Mouse (Mus musculus): ENCODE data around the gene Carhsp1. TPM values are rescaled to one million over a fixed set of nuclear protein-coding genes. Genes with fewer than 3 reads are reported as not detected.

Gene Carhsp1
- polyA plus RNA-seq, 1 experiment from 2014 or later, result 133 TPM

DNA sequence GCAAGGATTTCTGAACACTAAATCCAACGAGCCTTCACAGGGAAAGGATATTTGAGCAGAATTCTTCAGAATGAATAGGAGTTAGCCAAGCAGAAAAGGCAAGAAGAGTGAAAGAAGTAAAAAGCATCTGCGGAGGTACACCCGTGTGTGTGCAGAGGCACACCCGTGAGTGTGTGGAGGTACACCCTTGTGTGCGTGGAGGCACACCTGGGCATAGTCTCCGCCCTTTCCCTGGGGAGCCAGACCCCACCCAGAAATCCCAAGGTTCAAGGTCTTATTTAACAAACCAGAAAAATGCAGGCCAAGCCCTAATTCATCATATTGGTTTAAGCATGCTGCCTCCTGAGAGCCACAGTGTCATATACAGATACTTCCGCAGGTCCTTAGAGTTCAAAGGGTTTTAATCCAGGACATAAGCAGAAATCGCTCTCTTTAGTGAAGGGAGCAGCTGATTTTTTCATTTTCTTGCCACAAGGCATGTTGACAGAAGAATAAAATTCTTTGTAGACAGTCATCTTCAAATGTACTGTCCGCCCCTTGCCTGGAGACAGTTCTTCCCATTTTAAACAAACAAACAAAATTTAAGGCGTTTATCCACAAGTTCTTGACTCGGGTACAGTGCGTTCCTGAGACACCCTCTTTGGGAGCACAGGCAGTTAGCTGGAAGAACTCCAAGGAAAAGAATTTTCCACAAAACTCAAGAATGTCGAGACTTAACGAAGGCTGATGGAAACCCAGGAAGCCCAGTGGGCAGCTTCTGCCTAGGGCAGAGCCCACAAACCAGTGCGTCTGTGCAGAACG, 51.4 kb downstream of the Carhsp1 start:
- no peaks in the 10 kb centered on the region for H3K27me3 ChIP-seq (ENCODE audit: insufficient read depth, poor library complexity, severe bottlenecking)
- no peaks in the 10 kb centered on the region for H3K9me3 ChIP-seq
- H3K27ac ChIP-seq, result no peak overlapping the region
- H3K36me3 ChIP-seq, result peaks cover 3% of the 10 kb centered on the region; the same call in 1 of the 2 replicates
- WGBS, result 84% methylated on average over 16 of the region's 16 CpGs
- H3K4me3 ChIP-seq, result no peak overlapping the region
- DNase-seq (ENCODE audit: low spot score), result no peak
- H3K4me1 ChIP-seq, result no peaks in the 10 kb centered on the region

- DNase-seq (ENCODE audit: low spot score), result no peak
- Histone ChIP-seq H3K36me3 (peaks cover 3% of the 10 kb centered on the region; the same call in 1 of the 2 replicates), H3K27me3 (ENCODE audit: insufficient read depth, poor library complexity, severe bottlenecking) (no peaks in the 10 kb centered on the region), H3K4me1 (no peaks in the 10 kb centered on the region), H3K27ac (no peak overlapping the region), H3K9me3 (no peaks in the 10 kb centered on the region), H3K4me3 (no peak overlapping the region)
- WGBS, result 67% methylated on average over 10 of the region's 10 CpGs
These were observed 52.2 kb downstream of the Carhsp1 start for GRCm38 (mm10) chr16:8619659-8620314.

DNA sequence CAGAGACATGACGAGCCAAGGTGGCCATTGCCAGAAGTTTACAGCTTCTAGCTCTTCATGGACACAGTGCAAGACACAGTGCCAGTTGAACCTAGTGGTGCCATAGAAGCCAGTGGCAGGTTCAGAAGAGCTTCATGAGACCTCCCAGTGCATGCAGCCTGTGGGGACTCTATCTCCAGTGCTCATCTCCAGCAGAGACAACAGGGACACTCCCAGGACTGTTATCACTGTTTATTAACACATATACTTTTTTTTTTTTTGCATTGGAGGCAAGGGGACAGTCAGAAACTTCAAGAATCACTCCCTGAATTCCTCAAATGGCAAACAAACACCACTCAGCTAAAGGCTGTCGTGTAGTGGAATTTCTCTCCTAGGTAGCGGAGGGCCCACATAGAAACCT, 58.5 kb downstream of the Carhsp1 start:
- H3K4me3 ChIP-seq, result no peak overlapping the region
- H3K27me3 ChIP-seq (ENCODE audit: insufficient read depth, poor library complexity, severe bottlenecking), result no peaks in the 10 kb centered on the region
- H3K9me3 ChIP-seq, result no peaks in the 10 kb centered on the region
- no peak overlapping the region for H3K27ac ChIP-seq
- peaks cover 14% of the 10 kb centered on the region; the same call in 1 of the 2 replicates for H3K36me3 ChIP-seq
- no peaks in the 10 kb centered on the region for H3K4me1 ChIP-seq
- 84% methylated on average over 3 of the region's 3 CpGs for WGBS
- DNase-seq (ENCODE audit: low spot score), result no peak

DNA sequence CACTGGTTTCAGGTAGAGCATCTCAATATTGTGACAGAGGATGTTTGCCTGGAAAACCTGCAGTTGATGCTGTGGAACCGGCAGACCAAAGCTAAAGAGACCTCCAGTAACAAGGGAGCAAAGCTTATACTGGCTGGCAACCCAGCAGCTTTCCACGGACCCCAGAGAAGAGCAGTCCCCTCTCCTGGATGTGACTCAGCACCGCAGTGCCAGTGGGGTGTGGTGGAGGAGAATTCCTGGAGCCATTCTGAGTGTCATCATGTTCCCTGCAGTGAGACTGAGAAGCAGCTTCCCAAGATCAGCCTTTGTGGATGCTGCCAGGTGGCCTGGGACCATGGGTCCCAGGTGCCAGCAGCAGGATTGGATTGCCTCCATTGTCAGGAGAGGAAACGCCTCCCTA, 58.9 kb downstream of the Carhsp1 start:
- Histone ChIP-seq H3K4me3 (no peak overlapping the region), H3K4me1 (no peaks in the 10 kb centered on the region), H3K27ac (no peak overlapping the region), H3K27me3 (ENCODE audit: insufficient read depth, poor library complexity, severe bottlenecking) (no peaks in the 10 kb centered on the region), H3K9me3 (no peaks in the 10 kb centered on the region), H3K36me3 (peaks cover 14% of the 10 kb centered on the region; the same call in 1 of the 2 replicates)
- WGBS, result 69% methylated on average over 4 of the region's 4 CpGs
- DNase-seq (ENCODE audit: low spot score), result no peak

GRCm38 (mm10) chr16:8612214-8613005, 59.5 kb downstream of the Carhsp1 start:
- Histone ChIP-seq H3K4me1 (no peaks in the 10 kb centered on the region), H3K36me3 (peaks cover 14% of the 10 kb centered on the region; the same call in 1 of the 2 replicates), H3K9me3 (no peaks in the 10 kb centered on the region), H3K27ac (no peak overlapping the region), H3K4me3 (no peak overlapping the region), H3K27me3 (ENCODE audit: insufficient read depth, poor library complexity, severe bottlenecking) (no peaks in the 10 kb centered on the region)
- WGBS, result 71% methylated on average over 8 of the region's 8 CpGs
- DNase-seq (ENCODE audit: low spot score), result no peak

GRCm38 (mm10) chr16:8610397-8610796, 61.6 kb downstream of the Carhsp1 start:
- Histone ChIP-seq H3K27me3 (ENCODE audit: insufficient read depth, poor library complexity, severe bottlenecking) (no peaks in the 10 kb centered on the region), H3K4me1 (no peaks in the 10 kb centered on the region), H3K36me3 (peaks cover 16% of the 10 kb centered on the region; the same call in 1 of the 2 replicates), H3K4me3 (no peak overlapping the region), H3K27ac (no peak overlapping the region), H3K9me3 (no peaks in the 10 kb centered on the region)
- DNase-seq (ENCODE audit: low spot score), result no peak
- WGBS, result 78% methylated on average over 3 of the region's 3 CpGs

Small RNA genes lying within 50 kb of the gene (microRNA-seq; reads per million reads assigned to microRNA genes)
- not detected for gene Gm22137

Other genes starting within 250 kb of the Carhsp1 start
- gene Tmem114, start 247.0 kb downstream of the Carhsp1 start, polyA plus RNA-seq (2016; fragmentation: Nextera tagmentation; extraction: Ambion mirVana), result not detected in 2 replicates
- 38.0 and 54.3 TPM in 2 replicates for gene Mettl22, start 201.4 kb downstream of the Carhsp1 start, polyA plus RNA-seq (2016; fragmentation: Nextera tagmentation; extraction: Ambion mirVana)
- gene Abat, start 158.7 kb downstream of the Carhsp1 start, polyA plus RNA-seq (2016; fragmentation: Nextera tagmentation; extraction: Ambion mirVana), result 34.7 and 41.8 TPM in 2 replicates
- 49.1 and 52.8 TPM in 2 replicates for gene Pmm2, start 34.5 kb downstream of the Carhsp1 start, polyA plus RNA-seq (2016; fragmentation: Nextera tagmentation; extraction: Ambion mirVana)
- gene Tmem186, start 34.4 kb downstream of the Carhsp1 start, polyA plus RNA-seq (2016; fragmentation: Nextera tagmentation; extraction: Ambion mirVana), result 19.2 and 20.9 TPM in 2 replicates
- gene Gm5767, start 8.6 kb upstream of the Carhsp1 start, polyA plus RNA-seq (2016; fragmentation: Nextera tagmentation; extraction: Ambion mirVana), result not detected in 2 replicates
- gene Usp7, start 120.2 kb upstream of the Carhsp1 start, polyA plus RNA-seq (2016; fragmentation: Nextera tagmentation; extraction: Ambion mirVana), result 16.8 and 24.3 TPM in 2 replicates
- gene 1810013L24Rik, start 157.9 kb upstream of the Carhsp1 start, polyA plus RNA-seq (2016; fragmentation: Nextera tagmentation; extraction: Ambion mirVana), result 17.3 and 21.3 TPM in 2 replicates

Measured in heart, embryonic 10.5 days (tissue).